Mouse (Mus musculus) embryonic facial prominence, embryonic 11.5 days (tissue): ENCODE measurements around the gene Serpinh1. TPM values are rescaled to one million over a fixed set of nuclear protein-coding genes. Genes with fewer than 3 reads are reported as not detected.
A peak's percentile ranks its signal among the peaks of the same experiment; 100 is the strongest.
"Not testable (repeated sequence)": the region's sequence is repeated elsewhere in the genome, so short reads cannot be mapped to it uniquely, and the experiment has no call there.

ENCODE experiments used
- ATAC-seq: fragments of 200-750 bp; cut with Nextera tagmentation; replicated peaks from 2 replicates; pipeline ENCODE4 v1.8.0; 2017; ENCODE audit warnings: low read depth; ENCODE audit not compliant: insufficient number of reproducible peaks, low FRiP score, low TSS enrichment
- DNase-seq: peaks from one replicate; pipeline ENCODE4 v3.0.0-alpha.2; 2015; ENCODE audit warnings: low spot score
- H3K27ac ChIP-seq: fragments of 300-500 bp; sonication (generic); replicated peaks from 2 replicates; pipeline ENCODE4 v1.5.1; 2014; ENCODE audit warnings: mild to moderate bottlenecking, low read depth, low read length, control low read depth
- H3K27me3 ChIP-seq: fragments of 300-500 bp; sonication (generic); 2 replicates; pipeline ENCODE4 v1.6.1; 2014; ENCODE audit warnings: mild to moderate bottlenecking, low read length, moderate library complexity, mixed read lengths; ENCODE audit not compliant: control insufficient read depth, insufficient read depth
- H3K36me3 ChIP-seq: fragments of 300-500 bp; sonication (generic); replicated peaks from 2 replicates; pipeline ENCODE4 v1.6.1; 2014; ENCODE audit warnings: low read depth, mild to moderate bottlenecking, low read length, moderate library complexity, mixed read lengths; ENCODE audit not compliant: control insufficient read depth, insufficient read depth
- H3K4me1 ChIP-seq: fragments of 300-500 bp; sonication (generic); 2 replicates; pipeline ENCODE4 v1.6.1; 2014; ENCODE audit warnings: low read length, mixed read lengths; ENCODE audit not compliant: control insufficient read depth, insufficient read depth
- H3K4me2 ChIP-seq: fragments of 300-500 bp; sonication (generic); 2 replicates; pipeline ENCODE4 v1.6.1; 2014; ENCODE audit warnings: low read depth, mild to moderate bottlenecking, control low read depth, low read length, moderate library complexity
- H3K4me3 ChIP-seq: fragments of 300-500 bp; sonication (generic); 2 replicates; pipeline ENCODE4 v1.5.1; 2014; ENCODE audit warnings: low read depth, low read length, control low read depth
- H3K9ac ChIP-seq: fragments of 300-500 bp; sonication (generic); replicated peaks from 2 replicates; pipeline ENCODE4 v1.6.1; 2014; ENCODE audit warnings: mild to moderate bottlenecking, control low read depth, low read length
- H3K9me3 ChIP-seq: fragments of 300-500 bp; sonication (generic); replicated peaks from 2 replicates; pipeline ENCODE4 v1.6.1; 2016; ENCODE audit warnings: mild to moderate bottlenecking, low read length, inconsistent platforms, mixed read lengths; ENCODE audit not compliant: control insufficient read depth
- WGBS: fragments of 180-500 bp; shearing (Covaris S2); extraction: QIAGEN DNeasy Blood & Tissue Kit; methylation state at CpG from one replicate; pipeline ENCODE4 v1.1.7; 2014; 5-methylcytosine and 5-hydroxymethylcytosine counted together
- polyA plus RNA-seq: library from polyadenylated mRNA; unstranded; fragments of >200 nt; fragmentation: Nextera tagmentation; extraction: Ambion mirVana; gene quantifications from 2 replicates; pipeline ENCODE4 v1.2.1, GENCODE M21; 2014

The Serpinh1 gene
- polyA plus RNA-seq, 1 experiment from 2014 or later, result 373 TPM

DNA sequence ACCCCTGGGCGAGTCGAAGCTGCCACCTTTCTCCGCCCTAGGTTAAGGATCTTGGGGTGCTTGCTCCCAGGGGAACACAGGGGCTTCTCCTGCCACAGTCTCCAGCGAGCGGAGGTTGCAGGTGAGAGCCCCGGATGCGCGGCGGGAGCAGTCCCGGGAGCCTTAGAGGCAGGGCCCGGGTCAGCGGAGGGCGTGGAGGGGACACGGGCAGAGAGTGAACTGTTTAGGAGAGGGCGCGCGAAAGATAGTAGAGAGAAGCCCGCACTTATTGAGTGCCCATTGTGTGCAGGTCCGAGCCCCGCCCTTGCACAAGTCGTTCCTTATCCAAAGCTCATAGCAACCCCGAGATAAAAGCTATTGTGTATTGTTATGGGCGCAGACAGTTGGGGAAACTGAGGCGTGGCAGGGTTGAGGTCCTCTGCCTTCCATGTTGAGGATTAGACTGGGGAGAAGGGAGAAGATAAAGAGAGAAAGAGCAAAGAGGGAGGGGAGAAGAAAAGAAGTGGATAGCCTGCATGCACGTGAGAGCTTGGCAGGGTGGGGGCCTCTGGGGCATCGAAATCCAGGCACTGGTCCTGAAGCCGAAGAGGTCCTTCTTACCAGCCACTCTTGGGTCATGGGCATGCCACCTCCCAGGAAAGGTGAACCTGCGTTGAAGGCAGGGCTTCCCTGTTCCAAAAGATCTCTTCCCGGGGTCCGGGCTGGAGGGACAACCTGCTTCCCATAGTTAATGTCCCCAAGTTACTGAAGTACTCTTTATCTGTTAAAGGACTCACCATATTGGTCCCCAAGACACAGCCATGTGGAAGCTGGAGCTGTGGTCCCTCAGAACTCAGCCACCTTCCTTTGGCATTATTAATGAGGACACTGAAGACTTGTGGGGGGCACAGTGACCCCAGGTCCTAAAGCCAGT is 29.3 kb upstream of the Serpinh1 start:
- DNase-seq, result peak; percentile 24
- 11% methylated on average over 30 of the region's 30 CpGs for WGBS
- H3K4me3 ChIP-seq, result peak overlapping the region; percentile 63

GRCm38 (mm10) chr7:99381214-99382087 is 28.4 kb upstream of the Serpinh1 start, which contains the start of gene Gdpd5:
Gdpd5 (plus strand) TSS chr7:99381414.
- ATAC-seq, result peak; percentile 97
- Histone ChIP-seq H3K4me3 (peak within 1 kb of the TSS; percentile 63), H3K4me2 (peak within 1 kb of the TSS; percentile 98), H3K9ac (peak within 1 kb of the TSS; percentile 79), H3K4me1 (peaks cover 16% of the 10 kb centered on the region; the same call in 1 of the 2 replicates), H3K27me3 (no peaks in the 10 kb centered on the region), H3K9me3 (no peaks in the 10 kb centered on the region; the same call in 1 of the 2 replicates), H3K36me3 (no peaks in the 10 kb centered on the region), H3K27ac (peak within 1 kb of the TSS; percentile 74)
- WGBS, result under 1% methylated on average over 67 of the region's 73 CpGs
- peak; percentile 99 for DNase-seq

More for the DNA sequence above, 29.3 kb upstream of the Serpinh1 start:
- Histone ChIP-seq H3K4me2 (peak overlapping the region; percentile 98), H3K4me1 (peaks cover 16% of the 10 kb centered on the region; the same call in 1 of the 2 replicates), H3K27ac (no peak overlapping the region), H3K9ac (peak overlapping the region; percentile 77), H3K9me3 (no peaks in the 10 kb centered on the region), H3K36me3 (no peaks in the 10 kb centered on the region), H3K27me3 (no peaks in the 10 kb centered on the region)
- no peak for ATAC-seq

GRCm38 (mm10) chr7:99380491-99381213 is 27.6 kb upstream of the Serpinh1 start:
- H3K4me3 ChIP-seq, result peak overlapping the region; percentile 63
- H3K4me2 ChIP-seq, result peak overlapping the region; percentile 98
- H3K27me3 ChIP-seq, result no peaks in the 10 kb centered on the region
- H3K27ac ChIP-seq, result peak overlapping the region; percentile 74
- no peaks in the 10 kb centered on the region for H3K36me3 ChIP-seq
- DNase-seq (peak; percentile 89), ATAC-seq (peak; percentile 77)
- no peaks in the 10 kb centered on the region; the same call in 1 of the 2 replicates for H3K9me3 ChIP-seq
- peaks cover 16% of the 10 kb centered on the region; the same call in 1 of the 2 replicates for H3K4me1 ChIP-seq
- WGBS, result 1% methylated on average over 24 of the region's 24 CpGs
- H3K9ac ChIP-seq, result peak overlapping the region; percentile 79

DNA sequence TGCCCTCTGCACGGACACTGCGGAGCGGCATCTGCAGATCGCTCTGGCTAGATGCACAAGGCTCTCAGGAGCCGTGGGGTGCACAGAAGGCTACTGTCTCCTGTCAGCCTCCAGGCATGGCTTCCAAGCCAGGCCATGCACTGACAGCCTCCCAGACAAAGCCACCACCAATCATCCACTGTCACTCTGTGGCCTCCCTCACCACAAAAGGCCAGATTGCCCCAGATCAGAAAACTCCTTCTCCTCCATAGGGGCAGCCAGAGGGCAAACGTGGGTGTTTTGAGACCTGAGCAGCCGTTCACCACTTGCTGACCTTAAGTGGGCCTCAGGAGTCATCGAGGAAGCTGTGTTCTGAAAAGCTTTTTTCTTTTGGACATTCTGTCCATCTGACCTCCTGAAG is 25.8 kb upstream of the Serpinh1 start:
- DNase-seq (no peak), ATAC-seq (no peak)
- Histone ChIP-seq H3K4me3 (no peak overlapping the region), H3K27me3 (no peaks in the 10 kb centered on the region), H3K9me3 (no peaks in the 10 kb centered on the region; the same call in 1 of the 2 replicates), H3K36me3 (no peaks in the 10 kb centered on the region), H3K4me2 (no peak overlapping the region), H3K9ac (no peak overlapping the region), H3K27ac (no peak overlapping the region), H3K4me1 (peaks cover 16% of the 10 kb centered on the region; the same call in 1 of the 2 replicates)
- 41% methylated on average over 8 of the region's 8 CpGs for WGBS

GRCm38 (mm10) chr7:99375455-99375854 is 22.4 kb upstream of the Serpinh1 start:
- DNase-seq (peak; percentile 77), ATAC-seq (no peak)
- Histone ChIP-seq H3K9ac (no peak overlapping the region), H3K27me3 (no peaks in the 10 kb centered on the region), H3K27ac (no peak overlapping the region), H3K4me1 (no peaks in the 10 kb centered on the region), H3K9me3 (no peaks in the 10 kb centered on the region; the same call in 1 of the 2 replicates), H3K4me3 (no peak overlapping the region), H3K36me3 (no peaks in the 10 kb centered on the region), H3K4me2 (no peak overlapping the region)
- 8% methylated on average over 4 of the region's 4 CpGs for whole genome bisulfite sequencing

GRCm38 (mm10) chr7:99374325-99374724 is 21.3 kb upstream of the Serpinh1 start:
- H3K27ac ChIP-seq, H3K9me3 ChIP-seq, H3K4me1 ChIP-seq, H3K27me3 ChIP-seq, ATAC-seq, DNase-seq, H3K4me2 ChIP-seq, H3K9ac ChIP-seq, H3K4me3 ChIP-seq, H3K36me3 ChIP-seq: not testable (repeated sequence)
- 67% methylated on average over 3 of the region's 3 CpGs for WGBS

DNA sequence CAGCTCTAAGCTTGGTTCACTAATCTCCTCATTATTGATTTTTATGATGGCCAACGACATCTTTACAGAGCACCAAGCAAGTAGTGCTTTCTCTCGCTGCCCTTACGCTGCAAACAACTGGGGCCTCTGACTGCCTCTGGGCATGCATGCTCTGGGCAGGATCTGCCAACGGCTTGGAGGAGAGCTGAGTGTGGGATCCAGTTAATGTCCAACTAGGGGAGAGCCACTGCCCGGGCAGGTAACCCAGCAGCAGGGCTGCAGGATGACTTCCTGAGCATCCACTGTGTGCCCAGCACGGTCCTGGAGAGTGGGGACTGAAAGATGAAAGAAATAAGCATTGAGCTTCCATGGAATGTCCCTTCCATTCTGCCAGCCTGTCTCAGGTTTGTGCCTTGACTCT is 13.7 kb upstream of the Serpinh1 start:
- H3K9ac ChIP-seq, result no peak overlapping the region; the same call in 1 of the 2 replicates
- DNase-seq (no peak), ATAC-seq (no peak)
- H3K27ac ChIP-seq, result no peak overlapping the region
- no peak overlapping the region for H3K4me2 ChIP-seq
- no peaks in the 10 kb centered on the region for H3K27me3 ChIP-seq
- WGBS, result 71% methylated on average over 6 of the region's 6 CpGs
- no peaks in the 10 kb centered on the region for H3K36me3 ChIP-seq
- H3K4me1 ChIP-seq, result no peaks in the 10 kb centered on the region
- H3K9me3 ChIP-seq, result no peaks in the 10 kb centered on the region
- no peak overlapping the region for H3K4me3 ChIP-seq
